Mouse (Mus musculus): ENCODE data around the gene Rex2.
"Not testable (repeated sequence)": the region's sequence is repeated elsewhere in the genome, so short reads cannot be mapped to it uniquely, and the experiment has no call there.

The Rex2 gene

DNA sequence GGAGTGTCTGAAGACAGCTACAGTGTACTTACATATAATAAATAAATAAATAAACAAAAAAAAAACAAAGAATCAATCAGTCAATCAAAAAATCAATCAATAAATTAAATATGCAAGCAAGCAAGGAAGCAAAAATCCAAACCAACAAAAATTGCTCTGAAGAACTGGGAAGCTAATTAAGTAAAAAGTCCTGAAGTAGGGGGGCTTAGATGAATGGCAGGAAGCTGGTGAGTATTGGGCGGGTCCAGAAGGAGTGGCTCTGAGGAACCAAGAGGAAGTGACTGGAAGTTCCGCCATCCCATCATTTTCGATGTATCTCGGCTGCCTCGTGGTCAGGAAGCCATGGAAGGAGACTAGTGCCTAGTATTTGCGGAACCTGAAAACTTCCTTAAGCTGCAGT is at the start of gene Rex2:
Gene Rex2 (plus strand): TSS at position 301 of the 400 bp plus-strand sequence.
- not testable (repeated sequence) for DNase-seq (ENCODE audit: low spot score in 2 of 2)

DNA sequence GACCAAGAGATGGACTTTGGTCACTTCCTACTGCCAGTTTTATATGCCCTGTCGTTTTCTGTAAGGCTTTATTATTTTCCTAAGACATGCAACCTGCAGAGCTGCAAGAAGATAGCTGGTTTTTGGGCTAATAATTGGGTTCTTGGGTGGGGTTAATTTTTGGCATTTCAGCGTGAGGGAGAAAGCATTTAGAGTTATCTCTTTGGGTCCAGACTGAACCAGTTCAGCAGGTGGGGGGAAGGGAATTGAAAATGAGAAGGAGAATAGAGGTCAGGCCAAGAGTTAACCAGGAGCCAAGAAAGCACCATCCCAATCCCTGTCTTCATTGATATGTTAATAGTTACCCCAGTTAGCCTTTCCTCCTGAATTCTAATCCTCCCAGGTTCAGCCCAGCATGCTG is 45.1 kb upstream of the Rex2 start:
- not testable (repeated sequence) for DNase-seq (ENCODE audit: low spot score in 2 of 2)

DNA sequence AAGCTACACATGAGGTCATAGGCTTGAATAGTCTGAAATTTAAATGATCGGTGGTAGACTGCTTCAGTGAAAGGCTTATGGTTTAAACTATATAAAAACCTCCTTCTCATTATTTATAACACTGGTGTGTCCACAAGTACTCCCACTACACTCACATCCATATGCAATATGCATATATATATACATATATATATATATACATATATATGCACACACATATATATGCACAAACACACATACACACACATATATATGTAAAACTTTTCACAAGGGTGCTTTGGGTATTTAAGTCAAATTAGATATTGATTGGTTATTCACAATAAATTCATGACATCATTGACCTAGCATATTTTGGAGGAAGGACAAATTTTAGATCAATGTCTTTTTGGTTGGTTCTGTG is 3.2 kb upstream of the Rex2 start:
- not testable (repeated sequence) for DNase-seq (ENCODE audit: low spot score in 2 of 2)

DNA sequence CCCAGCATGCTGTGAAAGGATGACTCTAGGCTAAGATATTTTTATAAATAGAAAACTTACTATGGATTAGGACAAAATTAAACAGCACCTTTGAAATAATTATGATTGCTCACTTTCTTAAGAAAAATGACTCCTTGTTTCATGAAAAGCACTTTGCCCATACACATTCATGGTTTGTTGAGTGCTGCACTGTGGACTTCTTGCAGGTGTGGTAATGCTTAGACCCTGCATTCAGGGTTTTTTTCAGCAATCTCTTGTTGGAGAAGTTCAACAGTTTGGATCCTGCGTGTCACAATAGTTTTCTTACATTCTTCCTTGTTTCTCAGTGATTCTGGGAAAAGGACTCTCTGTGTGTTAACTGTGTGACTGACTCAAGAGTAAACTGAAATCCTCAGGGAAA is 4.7 kb downstream of the Rex2 start:
- DNase-seq (ENCODE audit: low spot score in 2 of 2): not testable (repeated sequence)

DNA sequence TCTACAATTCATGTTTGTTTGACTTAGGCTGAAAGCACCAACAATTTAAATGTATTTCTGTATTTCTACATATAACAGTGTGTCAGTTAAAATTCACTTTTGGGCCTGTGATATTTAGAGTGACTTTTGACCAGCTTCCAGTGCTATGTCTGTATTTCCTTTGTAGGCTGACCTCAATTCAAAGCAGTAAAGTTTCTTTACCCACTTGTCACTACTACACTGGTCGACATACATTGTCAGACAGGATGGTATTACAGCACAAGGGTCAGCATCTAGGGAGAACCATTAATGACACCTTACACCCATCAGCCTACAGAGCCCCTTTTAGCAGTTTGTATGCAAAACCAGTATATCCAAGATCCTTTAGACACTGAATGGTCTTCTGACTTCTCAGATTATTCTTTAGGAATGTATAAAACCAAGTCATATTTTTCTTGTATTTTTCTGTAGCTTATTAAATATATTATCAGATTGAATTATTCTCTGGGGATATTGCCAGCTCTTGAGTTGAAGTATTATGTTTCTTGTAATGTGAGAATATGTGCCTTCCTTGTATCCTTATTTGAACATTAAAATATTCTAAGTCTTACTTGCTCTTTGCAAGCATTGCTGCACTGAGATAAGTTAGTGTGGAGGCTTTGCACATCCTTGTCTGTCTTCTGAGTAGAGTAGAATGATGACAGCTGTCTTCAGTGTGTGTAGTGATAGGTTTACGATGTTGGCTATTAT is 9.8 kb downstream of the Rex2 start:
- DNase-seq (ENCODE audit: low spot score in 2 of 2): not testable (repeated sequence)

DNA sequence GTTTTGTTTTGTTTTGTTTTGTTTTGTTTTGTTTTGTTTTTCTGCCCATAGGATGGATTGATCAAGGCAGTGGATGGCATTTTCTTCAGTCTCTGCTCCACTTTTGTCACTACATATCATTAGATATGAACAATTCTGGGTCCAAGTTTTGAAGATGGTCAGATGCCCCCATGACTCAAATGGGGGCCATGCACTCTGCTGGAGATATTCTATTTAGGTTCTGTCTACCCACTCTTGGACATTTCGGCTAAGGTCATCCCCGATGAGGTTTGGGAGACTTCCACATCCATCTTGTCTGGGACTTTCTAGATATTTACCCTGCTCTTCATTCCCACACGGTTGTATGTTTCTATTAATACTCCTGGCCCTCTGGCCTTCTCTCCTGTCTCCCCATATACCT is 42.1 kb downstream of the Rex2 start:
- DNase-seq (ENCODE audit: low spot score in 2 of 2): not testable (repeated sequence)

DNA sequence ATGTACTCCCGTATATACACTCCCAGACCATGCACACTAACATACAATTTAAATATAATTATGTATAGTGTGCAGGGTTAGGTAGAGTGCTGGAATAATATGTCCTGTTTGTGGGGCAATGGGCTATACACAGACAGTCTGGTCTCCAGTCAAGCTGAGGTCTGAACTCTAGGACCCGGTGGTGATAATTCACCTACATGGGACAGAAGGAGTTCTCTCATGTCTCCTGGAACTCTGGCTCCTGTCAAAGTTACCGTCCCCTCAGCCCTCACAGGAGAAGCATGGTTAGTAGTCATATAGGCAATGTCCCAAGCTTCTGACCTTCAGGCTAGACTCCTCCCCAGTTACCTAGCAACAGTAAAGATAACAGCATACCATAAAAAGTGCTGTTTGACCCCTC is 44.2 kb downstream of the Rex2 start:
- not testable (repeated sequence) for DNase-seq (ENCODE audit: low spot score in 2 of 2)

DNA sequence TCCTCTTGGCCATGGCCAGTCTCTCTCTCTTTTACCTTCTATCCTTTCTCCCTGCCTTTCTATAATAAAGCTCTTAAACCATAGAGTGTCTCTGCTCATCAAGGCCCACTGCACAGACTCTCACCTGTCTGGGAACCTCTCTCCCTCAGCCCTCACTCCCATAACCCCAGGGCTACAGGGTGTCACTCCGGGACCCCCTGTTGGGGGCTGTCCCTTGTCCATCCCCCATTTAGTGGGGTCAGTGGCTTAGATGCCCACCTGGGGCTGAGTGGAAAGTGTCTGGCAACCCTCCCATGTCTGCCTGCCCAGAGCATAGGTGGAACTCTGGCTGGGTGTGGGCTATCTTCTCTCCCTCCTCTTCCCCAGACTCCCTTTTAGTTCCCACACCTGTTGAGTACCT is 44.7 kb downstream of the Rex2 start:
- DNase-seq (ENCODE audit: low spot score in 2 of 2): not testable (repeated sequence)

DNA sequence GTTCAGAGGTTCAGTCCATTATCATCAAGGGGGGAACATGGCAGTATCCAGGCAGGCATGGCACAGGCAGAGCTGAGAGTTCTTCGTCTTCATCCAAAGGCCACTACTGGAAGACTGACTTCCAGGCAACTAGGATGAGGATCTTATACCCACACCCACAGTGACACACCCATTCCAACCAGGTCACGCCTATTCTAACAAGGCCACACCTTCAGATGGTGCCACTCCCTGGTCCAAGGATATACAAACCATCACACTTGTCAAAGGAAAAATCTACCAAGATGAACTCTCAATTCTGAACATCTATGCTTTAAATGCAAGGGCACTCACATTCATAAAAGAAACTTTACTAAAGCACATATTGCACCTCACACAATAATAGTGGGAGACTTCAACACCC is 74.0 kb downstream of the Rex2 start:
- not testable (repeated sequence) for DNase-seq (ENCODE audit: low spot score in 2 of 2)

DNA sequence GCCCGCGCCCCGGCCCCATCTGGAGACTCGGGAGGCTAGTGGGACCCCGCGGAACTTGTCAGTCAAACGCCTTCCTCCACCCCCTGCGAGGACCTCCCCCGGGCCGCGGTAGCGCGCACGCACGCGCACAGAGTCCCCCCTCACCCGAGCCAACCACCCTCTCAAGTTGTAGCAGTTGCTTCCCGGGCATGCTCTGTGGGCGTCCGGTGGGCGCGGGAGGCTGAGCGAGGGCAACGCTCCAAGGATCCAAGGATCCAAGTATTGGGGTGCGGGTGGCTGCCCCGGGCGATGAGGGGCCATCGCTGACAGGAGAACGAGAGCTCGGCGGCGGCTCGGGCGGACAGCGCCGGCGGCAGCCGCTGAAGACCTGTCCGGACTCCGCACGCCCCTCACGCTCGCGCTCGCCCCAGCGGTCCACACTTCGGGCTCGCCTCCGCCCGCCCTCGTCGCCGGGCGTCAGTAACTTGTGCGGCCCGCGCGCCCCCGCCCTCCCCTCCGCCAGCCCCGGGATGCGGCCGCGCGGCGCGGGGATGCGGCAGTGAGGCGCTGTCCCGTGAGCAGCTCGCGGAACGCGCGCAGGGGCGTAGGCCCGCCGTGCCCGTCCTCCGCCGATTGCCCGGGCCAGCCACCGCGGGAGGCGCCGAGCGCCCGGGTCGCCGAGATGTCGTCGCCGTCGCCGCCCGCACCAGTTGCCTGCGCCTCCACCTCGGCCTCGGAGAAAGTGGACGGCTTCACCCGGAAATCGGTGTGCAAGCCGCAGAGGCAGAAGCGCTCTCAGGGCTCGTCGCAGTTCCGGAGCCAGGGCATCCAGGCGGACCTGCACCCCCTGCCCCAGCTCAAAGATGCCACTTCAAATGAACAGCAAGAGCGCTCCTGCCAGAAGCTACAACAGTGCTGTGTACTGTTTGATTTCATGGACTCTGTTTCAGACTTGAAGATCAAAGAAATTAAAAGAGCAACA is 80.3 kb downstream of the Rex2 start:
- peak; percentile 27 to 31 for DNase-seq (ENCODE audit: low spot score in 2 of 2)

DNA sequence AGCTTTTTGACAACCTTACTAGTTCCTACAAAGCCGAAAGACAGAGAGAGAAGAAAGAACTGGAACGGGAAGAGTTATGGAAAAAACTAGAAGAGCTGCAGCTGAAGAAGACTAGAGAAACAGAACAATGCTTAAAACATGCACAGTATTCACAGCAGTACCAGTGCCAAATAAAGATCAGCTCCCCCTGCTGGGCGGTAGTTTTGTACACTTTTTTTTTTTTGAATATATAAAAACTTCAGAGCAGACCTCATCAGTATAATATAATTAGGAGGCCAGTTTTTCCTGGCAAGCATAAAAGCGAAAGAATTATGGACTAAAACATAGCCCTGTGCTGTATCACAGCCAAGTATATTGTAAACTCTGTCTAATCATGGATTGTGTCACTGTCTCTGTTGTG is 82.2 kb downstream of the Rex2 start:
- not testable (repeated sequence) for DNase-seq (ENCODE audit: low spot score in 2 of 2)

All from right cerebral cortex, postnatal 10 days (tissue).